Mouse (Mus musculus): ENCODE data around the gene Ets1. TPM values are rescaled to one million over a fixed set of nuclear protein-coding genes. Genes with fewer than 3 reads are reported as not detected.

The Ets1 gene
- total and polyA plus RNA-seq, 3 experiments, result 0.05 TPM; not detected in 2

- Histone ChIP-seq H3K4me3 (ENCODE audit: low read depth, low read length) (no peak overlapping the region), H3K4me1 (ENCODE audit: insufficient read depth, low read depth, low read length) (no peaks in the 10 kb centered on the region), H3K27me3 (ENCODE audit: insufficient read depth, low read length) (no peaks in the 10 kb centered on the region), H3K36me3 (replicated peaks) (no peaks in the 10 kb centered on the region), H3K9me3 (replicated peaks) (peaks cover 19% of the 10 kb centered on the region)
- DNase-seq (ENCODE audit: low spot score), result no peak
- no peak for ATAC-seq (ENCODE audit: extremely low read depth, insufficient number of reproducible peaks, low FRiP score, poor library complexity, severe bottlenecking)
- TF ChIP-seq GATA1 (IDR thresholded peaks at IDR 0.05; ENCODE audit: borderline replicate concordance, low read length) (no peak), CTCF (IDR thresholded peaks at IDR 0.05; ENCODE audit: low read depth, low read length) (no peak), GATA2 (IDR thresholded peaks at IDR 0.05; ENCODE audit: borderline replicate concordance, low read depth, low read length) (no peak), POLR2AphosphoS5 (IDR thresholded peaks at IDR 0.05; ENCODE audit: insufficient replicate concordance, low read depth, low read length) (no peak), TAL1 (conservative IDR thresholded peaks at IDR 0.05; ENCODE audit: low read depth, low read length) (no peak)
These were observed 21.8 kb upstream of the Ets1 start for GRCm38 (mm10) chr9:32614191-32614590.

GRCm38 (mm10) chr9:32615461-32615860 lies 20.6 kb upstream of the Ets1 start:
- no peak for ATAC-seq (ENCODE audit: extremely low read depth, insufficient number of reproducible peaks, low FRiP score, poor library complexity, severe bottlenecking)
- peaks cover 15% of the 10 kb centered on the region for H3K9me3 ChIP-seq (replicated peaks)

DNA sequence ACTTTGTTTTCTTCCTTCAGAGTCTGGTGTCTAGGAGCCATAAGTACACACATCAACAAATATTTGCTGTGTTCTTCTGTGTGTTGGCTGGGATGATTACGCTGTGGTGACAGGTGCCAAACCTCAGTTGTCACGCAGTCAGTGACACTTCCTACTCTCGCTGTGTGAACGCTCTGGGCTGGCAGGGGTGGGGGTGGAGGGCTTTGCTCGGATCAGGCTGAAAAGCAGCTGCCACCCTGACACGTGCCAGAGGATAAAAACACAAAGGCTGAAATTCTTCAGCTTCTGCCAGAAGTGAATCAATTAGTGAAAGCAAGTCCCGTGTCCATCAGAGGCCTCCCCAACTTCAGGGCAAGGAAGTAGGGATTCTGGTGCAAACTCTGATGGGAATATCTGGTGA lies 20.0 kb upstream of the Ets1 start:
- Histone ChIP-seq H3K27me3 (ENCODE audit: insufficient read depth, low read length) (no peaks in the 10 kb centered on the region), H3K36me3 (replicated peaks) (no peaks in the 10 kb centered on the region), H3K4me1 (ENCODE audit: insufficient read depth, low read depth, low read length) (no peaks in the 10 kb centered on the region), H3K4me3 (ENCODE audit: low read depth, low read length) (no peak overlapping the region), H3K9me3 (replicated peaks) (peaks cover 12% of the 10 kb centered on the region)
- TF ChIP-seq GATA2 (IDR thresholded peaks at IDR 0.05; ENCODE audit: borderline replicate concordance, low read depth, low read length) (no peak), POLR2AphosphoS5 (IDR thresholded peaks at IDR 0.05; ENCODE audit: insufficient replicate concordance, low read depth, low read length) (no peak), CTCF (IDR thresholded peaks at IDR 0.05; ENCODE audit: low read depth, low read length) (no peak), GATA1 (IDR thresholded peaks at IDR 0.05; ENCODE audit: borderline replicate concordance, low read length) (no peak), TAL1 (conservative IDR thresholded peaks at IDR 0.05; ENCODE audit: low read depth, low read length) (no peak)
- ATAC-seq (ENCODE audit: extremely low read depth, insufficient number of reproducible peaks, low FRiP score, poor library complexity, severe bottlenecking) (no peak), DNase-seq (ENCODE audit: low spot score) (no peak)

More at GRCm38 (mm10) chr9:32615461-32615860, 20.6 kb upstream of the Ets1 start:
- Histone ChIP-seq H3K4me3 (ENCODE audit: low read depth, low read length) (no peak overlapping the region), H3K36me3 (replicated peaks) (no peaks in the 10 kb centered on the region), H3K27me3 (ENCODE audit: insufficient read depth, low read length) (no peaks in the 10 kb centered on the region), H3K4me1 (ENCODE audit: insufficient read depth, low read depth, low read length) (no peaks in the 10 kb centered on the region)
- no peak for DNase-seq (ENCODE audit: low spot score)
- TF ChIP-seq POLR2AphosphoS5 (IDR thresholded peaks at IDR 0.05; ENCODE audit: insufficient replicate concordance, low read depth, low read length), result no peak
- no peak for TF ChIP-seq GATA1 (IDR thresholded peaks at IDR 0.05; ENCODE audit: borderline replicate concordance, low read length)
- TF ChIP-seq TAL1 (conservative IDR thresholded peaks at IDR 0.05; ENCODE audit: low read depth, low read length), result no peak
- TF ChIP-seq CTCF (IDR thresholded peaks at IDR 0.05; ENCODE audit: low read depth, low read length), result no peak
- TF ChIP-seq GATA2 (IDR thresholded peaks at IDR 0.05; ENCODE audit: borderline replicate concordance, low read depth, low read length), result no peak

DNA sequence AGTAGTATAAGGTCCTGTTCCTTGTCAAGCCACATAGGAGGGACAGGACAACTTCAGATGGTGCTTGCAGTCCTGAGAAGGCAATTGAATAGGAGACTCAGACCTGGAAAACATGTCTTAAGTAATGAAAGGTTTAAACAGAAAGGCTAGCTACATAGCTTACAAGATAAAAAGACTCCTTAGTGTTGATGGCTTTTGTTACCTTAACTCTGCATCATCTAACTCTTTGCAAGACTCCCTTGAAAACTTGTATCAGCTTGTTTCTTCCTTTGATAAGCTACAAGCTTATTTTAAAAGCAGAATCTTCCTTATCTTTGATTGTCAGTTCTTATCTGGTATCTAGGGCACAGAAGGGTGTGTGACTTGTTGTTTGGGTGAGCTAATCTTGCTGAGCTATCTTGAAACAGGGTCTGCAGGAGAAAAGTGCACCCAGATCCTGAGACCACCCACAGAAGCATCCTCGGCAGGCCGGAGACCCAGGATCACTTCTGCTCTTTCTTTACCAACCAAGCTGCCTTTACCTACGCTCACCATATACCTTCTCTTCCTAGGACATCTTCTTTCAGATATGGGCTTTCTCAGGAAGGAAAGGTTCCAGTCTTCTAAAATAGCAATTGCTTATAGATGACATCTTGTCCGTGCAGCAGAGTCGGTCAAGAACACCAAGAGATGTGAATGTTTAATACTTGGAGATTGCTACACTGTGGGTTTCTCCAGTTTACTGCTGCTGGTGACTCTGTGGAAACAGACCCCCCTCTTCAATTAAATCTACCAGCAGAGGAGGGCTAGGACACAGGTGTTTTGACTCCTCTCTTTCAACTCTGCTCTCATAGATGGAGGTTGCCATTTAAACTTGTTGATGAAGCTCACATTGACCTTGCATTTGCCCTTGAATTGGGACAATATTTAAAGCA lies 19.2 kb upstream of the Ets1 start:
- Histone ChIP-seq H3K9me3 (replicated peaks) (peaks cover 9% of the 10 kb centered on the region; the same call in 1 of the 2 replicates), H3K27me3 (ENCODE audit: insufficient read depth, low read length) (no peaks in the 10 kb centered on the region), H3K4me3 (ENCODE audit: low read depth, low read length) (no peak overlapping the region), H3K36me3 (replicated peaks) (no peaks in the 10 kb centered on the region), H3K4me1 (ENCODE audit: insufficient read depth, low read depth, low read length) (no peaks in the 10 kb centered on the region)
- ATAC-seq (ENCODE audit: extremely low read depth, insufficient number of reproducible peaks, low FRiP score, poor library complexity, severe bottlenecking) (no peak), DNase-seq (ENCODE audit: low spot score) (no peak)
- TF ChIP-seq TAL1 (conservative IDR thresholded peaks at IDR 0.05; ENCODE audit: low read depth, low read length), result no peak
- TF ChIP-seq GATA1 (IDR thresholded peaks at IDR 0.05; ENCODE audit: borderline replicate concordance, low read length), result no peak
- TF ChIP-seq GATA2 (IDR thresholded peaks at IDR 0.05; ENCODE audit: borderline replicate concordance, low read depth, low read length), result no peak
- TF ChIP-seq POLR2AphosphoS5 (IDR thresholded peaks at IDR 0.05; ENCODE audit: insufficient replicate concordance, low read depth, low read length), result no peak
- TF ChIP-seq CTCF (IDR thresholded peaks at IDR 0.05; ENCODE audit: low read depth, low read length), result no peak

DNA sequence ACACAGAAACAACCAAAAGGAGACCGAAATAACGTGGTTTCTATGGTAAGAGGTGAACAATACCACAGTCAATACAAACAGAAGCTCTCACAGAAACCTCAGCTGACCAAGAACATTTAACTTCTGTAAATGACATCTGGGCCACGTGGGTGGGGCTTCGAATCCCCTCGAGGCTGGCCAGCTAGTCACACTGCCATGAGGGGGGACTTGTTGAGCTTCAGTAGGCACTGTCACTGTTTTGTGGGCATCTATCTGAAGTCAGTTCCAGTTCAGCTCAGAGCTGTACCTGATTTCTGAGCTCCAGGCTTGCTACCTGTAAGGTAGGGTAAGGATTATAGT lies 18.6 kb upstream of the Ets1 start:
- TF ChIP-seq GATA1 (IDR thresholded peaks at IDR 0.05; ENCODE audit: borderline replicate concordance, low read length) (no peak), CTCF (IDR thresholded peaks at IDR 0.05; ENCODE audit: low read depth, low read length) (no peak), GATA2 (IDR thresholded peaks at IDR 0.05; ENCODE audit: borderline replicate concordance, low read depth, low read length) (no peak), TAL1 (conservative IDR thresholded peaks at IDR 0.05; ENCODE audit: low read depth, low read length) (no peak), POLR2AphosphoS5 (IDR thresholded peaks at IDR 0.05; ENCODE audit: insufficient replicate concordance, low read depth, low read length) (no peak)
- ATAC-seq (ENCODE audit: extremely low read depth, insufficient number of reproducible peaks, low FRiP score, poor library complexity, severe bottlenecking) (no peak), DNase-seq (ENCODE audit: low spot score) (no peak)
- peaks cover 8% of the 10 kb centered on the region; the same call in 1 of the 2 replicates for H3K9me3 ChIP-seq (replicated peaks)
- H3K27me3 ChIP-seq (ENCODE audit: insufficient read depth, low read length), result no peaks in the 10 kb centered on the region
- no peaks in the 10 kb centered on the region for H3K4me1 ChIP-seq (ENCODE audit: insufficient read depth, low read depth, low read length)
- H3K36me3 ChIP-seq (replicated peaks), result no peaks in the 10 kb centered on the region
- H3K4me3 ChIP-seq (ENCODE audit: low read depth, low read length), result no peak overlapping the region

GRCm38 (mm10) chr9:32618544-32619120 lies 17.4 kb upstream of the Ets1 start:
- no peaks in the 10 kb centered on the region for H3K36me3 ChIP-seq (replicated peaks)
- no peaks in the 10 kb centered on the region for H3K27me3 ChIP-seq (ENCODE audit: insufficient read depth, low read length)
- DNase-seq (ENCODE audit: low spot score) (no peak), ATAC-seq (ENCODE audit: extremely low read depth, insufficient number of reproducible peaks, low FRiP score, poor library complexity, severe bottlenecking) (no peak)
- TF ChIP-seq POLR2AphosphoS5 (IDR thresholded peaks at IDR 0.05; ENCODE audit: insufficient replicate concordance, low read depth, low read length) (no peak), TAL1 (conservative IDR thresholded peaks at IDR 0.05; ENCODE audit: low read depth, low read length) (no peak), GATA1 (IDR thresholded peaks at IDR 0.05; ENCODE audit: borderline replicate concordance, low read length) (no peak), CTCF (IDR thresholded peaks at IDR 0.05; ENCODE audit: low read depth, low read length) (no peak), GATA2 (IDR thresholded peaks at IDR 0.05; ENCODE audit: borderline replicate concordance, low read depth, low read length) (no peak)
- no peaks in the 10 kb centered on the region for H3K4me1 ChIP-seq (ENCODE audit: insufficient read depth, low read depth, low read length)
- peaks cover 6% of the 10 kb centered on the region; the same call in 1 of the 2 replicates for H3K9me3 ChIP-seq (replicated peaks)
- H3K4me3 ChIP-seq (ENCODE audit: low read depth, low read length), result no peak overlapping the region

Data from G1E (cell line).